Mouse (Mus musculus) stomach, embryonic 14.5 days (tissue): ENCODE measurements around the gene Dnm2. TPM values are rescaled to one million over a fixed set of nuclear protein-coding genes. Genes with fewer than 3 reads are reported as not detected.

ENCODE experiments used
- ATAC-seq: fragments of 200-750 bp; cut with Nextera tagmentation; 2 replicates; pipeline ENCODE4 v1.8.0; 2017; ENCODE audit warnings: low read depth, moderate TSS enrichment; ENCODE audit not compliant: insufficient number of reproducible peaks, insufficient read depth, low FRiP score
- H3K27ac ChIP-seq: fragments of 300-500 bp; sonication (generic); 2 replicates; pipeline ENCODE4 v1.5.1; 2014; ENCODE audit warnings: mild to moderate bottlenecking, low read length, moderate library complexity, mixed read lengths
- H3K27me3 ChIP-seq: fragments of 300-500 bp; sonication (generic); 2 replicates; pipeline ENCODE4 v1.6.1; 2014; ENCODE audit warnings: low read length, control low read depth, mixed read lengths; ENCODE audit not compliant: control insufficient read depth, insufficient read depth
- H3K36me3 ChIP-seq: fragments of 300-500 bp; sonication (generic); 2 replicates; pipeline ENCODE4 v1.6.1; 2014; ENCODE audit warnings: mild to moderate bottlenecking, control low read depth, low read length, moderate library complexity, mixed read lengths; ENCODE audit not compliant: control insufficient read depth, insufficient read depth
- H3K4me1 ChIP-seq: fragments of 300-500 bp; sonication (generic); 2 replicates; pipeline ENCODE4 v1.6.1; 2014; ENCODE audit warnings: low read length, control low read depth, mixed read lengths; ENCODE audit not compliant: control insufficient read depth, insufficient read depth
- H3K4me2 ChIP-seq: fragments of 300-500 bp; sonication (generic); replicated peaks from 2 replicates; pipeline ENCODE4 v1.6.1; 2014; ENCODE audit warnings: low read depth, low read length, control low read depth
- H3K4me3 ChIP-seq: fragments of 300-500 bp; sonication (generic); 2 replicates; pipeline ENCODE4 v1.5.1; 2014; ENCODE audit warnings: low read depth, low read length, control low read depth
- H3K9ac ChIP-seq: fragments of 300-500 bp; sonication (generic); replicated peaks from 2 replicates; pipeline ENCODE4 v1.6.1; 2014; ENCODE audit warnings: low read depth, mild to moderate bottlenecking, control low read depth, low read length, moderate library complexity, mixed read lengths
- H3K9me3 ChIP-seq: fragments of 300-500 bp; sonication (generic); 2 replicates; pipeline ENCODE4 v1.6.1; 2016; ENCODE audit warnings: low read depth, low read length, control low read depth; ENCODE audit not compliant: control insufficient read depth
- WGBS: fragments of 180-500 bp; shearing (Covaris S2); extraction: QIAGEN DNeasy Blood & Tissue Kit; methylation state at CpG from one replicate; pipeline ENCODE4 v1.1.7; 2014; 5-methylcytosine and 5-hydroxymethylcytosine counted together
- polyA plus RNA-seq: library from polyadenylated mRNA; unstranded; fragments of >200 nt; fragmentation: Nextera tagmentation; extraction: Ambion mirVana; gene quantifications from 2 replicates; pipeline ENCODE4 v1.2.1, GENCODE M21; 2014

The Dnm2 gene
- polyA plus RNA-seq, 1 experiment from 2014 or later: 61.6 TPM

DNA sequence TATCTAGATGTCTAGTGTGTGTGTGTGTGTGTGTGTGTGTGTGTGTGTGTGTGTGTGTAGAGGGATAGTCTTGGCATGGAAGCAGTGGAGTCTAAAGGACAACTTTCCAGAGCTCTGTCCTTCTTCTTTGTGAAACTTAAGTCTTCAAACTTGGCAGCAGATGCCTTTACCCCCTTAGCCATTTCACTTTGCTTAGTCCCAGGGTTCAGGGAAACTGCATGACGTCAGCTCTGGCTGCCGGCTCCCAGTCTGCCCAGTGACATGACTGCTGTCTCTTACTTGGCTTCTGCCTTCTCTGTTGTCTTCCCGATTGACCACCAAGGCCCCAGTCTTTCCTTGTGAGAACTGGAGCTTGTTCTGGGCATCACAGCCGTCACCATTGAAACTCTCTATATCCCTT is 29.8 kb downstream of the Dnm2 start:
- H3K9me3 ChIP-seq: no peaks in the 10 kb centered on the region
- H3K9ac ChIP-seq: no peak overlapping the region
- no peak overlapping the region for H3K4me2 ChIP-seq
- 83% methylated on average over 4 of the region's 4 CpGs for WGBS
- H3K27me3 ChIP-seq: no peaks in the 10 kb centered on the region
- no peaks in the 10 kb centered on the region for H3K36me3 ChIP-seq
- ATAC-seq: no peak
- no peak overlapping the region for H3K4me3 ChIP-seq
- H3K27ac ChIP-seq: no peak overlapping the region
- peaks cover 6% of the 10 kb centered on the region for H3K4me1 ChIP-seq

DNA sequence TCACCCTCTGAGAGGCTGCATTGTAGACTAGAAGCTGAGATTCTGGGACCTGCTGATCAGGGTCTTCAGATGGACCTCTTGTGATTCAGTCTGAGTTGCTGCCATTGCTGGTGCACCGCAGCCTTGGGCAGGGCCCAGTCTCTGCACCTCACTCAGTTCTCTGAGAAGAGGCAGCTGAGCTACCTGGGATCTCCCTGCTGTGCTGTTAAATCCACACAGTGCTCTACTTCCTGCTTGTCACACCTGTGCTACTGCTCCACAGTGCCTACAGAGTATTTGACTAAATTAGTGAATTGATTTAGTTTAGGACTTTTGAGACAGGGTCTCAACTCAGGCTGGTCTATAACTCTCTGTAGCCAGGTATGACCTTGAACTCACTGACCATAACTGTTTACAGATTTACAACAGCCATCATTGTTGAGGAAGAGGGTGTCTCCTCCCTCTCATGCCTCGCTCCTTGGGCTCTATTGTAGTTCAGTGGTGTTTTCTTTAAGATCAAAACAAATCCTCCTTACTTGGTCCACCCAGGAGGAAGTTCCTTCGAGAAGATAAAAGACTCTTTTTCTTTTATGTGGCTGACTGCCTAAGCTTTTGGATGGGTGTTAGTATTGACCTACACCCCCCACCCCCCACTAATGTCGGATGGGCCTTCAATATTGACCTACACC is 30.5 kb downstream of the Dnm2 start:
- 58% methylated on average over 4 of the region's 4 CpGs for WGBS
- no peak overlapping the region for H3K4me3 ChIP-seq
- H3K36me3 ChIP-seq: no peaks in the 10 kb centered on the region
- H3K4me2 ChIP-seq: no peak overlapping the region
- H3K27me3 ChIP-seq: no peaks in the 10 kb centered on the region
- H3K4me1 ChIP-seq: peaks cover 6% of the 10 kb centered on the region
- no peak for ATAC-seq
- H3K27ac ChIP-seq: no peak overlapping the region
- H3K9me3 ChIP-seq: no peaks in the 10 kb centered on the region
- no peak overlapping the region for H3K9ac ChIP-seq

DNA sequence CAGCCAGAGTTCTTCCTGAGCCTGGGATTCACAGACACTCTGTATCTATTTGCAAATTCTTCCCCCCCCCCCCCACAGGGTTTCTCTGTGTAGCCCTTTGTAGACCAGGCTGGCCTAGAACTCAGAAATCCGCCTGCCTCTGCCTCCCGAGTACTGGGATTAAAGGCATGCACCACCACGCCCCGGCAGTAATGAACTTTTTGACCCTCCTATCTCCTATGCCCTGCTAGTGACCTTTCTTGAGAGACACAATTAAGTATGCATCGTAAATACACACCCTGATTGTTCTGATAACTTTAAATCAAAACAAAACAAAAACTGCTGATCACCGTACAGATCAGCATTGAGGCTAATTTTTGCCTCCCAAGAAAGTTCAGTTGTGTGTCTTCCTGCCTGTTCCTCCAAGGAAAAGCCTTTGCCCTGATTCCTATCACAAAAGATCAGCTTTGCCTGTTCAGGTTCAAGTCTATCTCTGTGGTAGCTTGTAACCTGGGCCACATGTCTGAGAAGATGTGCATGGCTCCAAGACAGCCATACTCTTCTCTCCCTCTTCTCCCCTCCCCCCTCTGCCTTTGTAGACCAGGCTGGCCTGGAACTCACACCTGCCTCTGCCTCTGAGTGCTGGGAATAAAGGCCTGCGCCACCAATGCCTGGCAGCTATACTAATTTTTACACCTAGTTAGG is 31.7 kb downstream of the Dnm2 start:
- no peak for ATAC-seq
- H3K36me3 ChIP-seq: no peaks in the 10 kb centered on the region
- WGBS: 90% methylated on average over 7 of the region's 7 CpGs

DNA sequence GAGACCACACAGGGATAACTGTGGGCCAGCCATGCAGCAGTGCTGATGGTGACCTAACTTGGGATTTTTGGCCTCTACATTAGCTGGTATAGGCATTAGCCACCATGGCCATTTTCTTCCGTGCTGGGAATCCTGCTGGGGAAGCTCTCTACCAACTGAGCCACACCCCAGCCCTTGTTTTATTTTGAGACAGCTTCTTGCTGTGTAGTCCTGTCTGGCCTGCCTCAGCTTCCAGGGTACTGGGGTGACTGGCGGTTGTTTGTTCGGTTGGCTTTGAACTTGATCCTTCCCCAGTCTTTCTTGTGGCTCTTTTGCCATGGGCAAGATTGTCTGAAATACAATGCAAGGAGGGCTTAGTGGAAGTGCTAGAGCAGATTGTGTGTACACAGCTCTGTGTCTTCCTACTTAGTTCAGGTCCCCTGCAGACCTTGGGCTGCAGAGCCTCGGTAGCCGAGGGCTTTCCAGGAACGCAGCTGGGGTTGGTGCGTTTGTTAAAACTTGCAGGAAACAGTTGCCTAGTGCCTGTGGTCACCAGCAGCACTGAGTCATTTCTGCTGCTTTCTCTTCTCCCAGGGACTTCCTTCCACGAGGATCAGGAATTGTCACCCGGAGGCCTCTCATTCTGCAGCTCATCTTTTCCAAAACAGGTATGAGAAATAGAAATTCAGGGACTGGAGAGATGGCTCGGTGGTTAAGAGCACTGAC is 32.4 kb downstream of the Dnm2 start:
- H3K9me3 ChIP-seq: no peaks in the 10 kb centered on the region
- no peak overlapping the region for H3K27ac ChIP-seq
- H3K4me3 ChIP-seq: no peak overlapping the region
- H3K4me1 ChIP-seq: no peaks in the 10 kb centered on the region
- WGBS: 82% methylated on average over 10 of the region's 10 CpGs
- no peaks in the 10 kb centered on the region for H3K36me3 ChIP-seq
- no peak overlapping the region for H3K9ac ChIP-seq
- H3K27me3 ChIP-seq: no peaks in the 10 kb centered on the region
- H3K4me2 ChIP-seq: no peak overlapping the region
- no peak for ATAC-seq

More for the DNA sequence above, 31.7 kb downstream of the Dnm2 start:
- H3K9me3 ChIP-seq: no peaks in the 10 kb centered on the region
- H3K4me2 ChIP-seq: no peak overlapping the region
- no peaks in the 10 kb centered on the region for H3K27me3 ChIP-seq
- no peak overlapping the region for H3K4me3 ChIP-seq
- H3K4me1 ChIP-seq: peaks cover 4% of the 10 kb centered on the region
- H3K27ac ChIP-seq: no peak overlapping the region
- no peak overlapping the region for H3K9ac ChIP-seq

DNA sequence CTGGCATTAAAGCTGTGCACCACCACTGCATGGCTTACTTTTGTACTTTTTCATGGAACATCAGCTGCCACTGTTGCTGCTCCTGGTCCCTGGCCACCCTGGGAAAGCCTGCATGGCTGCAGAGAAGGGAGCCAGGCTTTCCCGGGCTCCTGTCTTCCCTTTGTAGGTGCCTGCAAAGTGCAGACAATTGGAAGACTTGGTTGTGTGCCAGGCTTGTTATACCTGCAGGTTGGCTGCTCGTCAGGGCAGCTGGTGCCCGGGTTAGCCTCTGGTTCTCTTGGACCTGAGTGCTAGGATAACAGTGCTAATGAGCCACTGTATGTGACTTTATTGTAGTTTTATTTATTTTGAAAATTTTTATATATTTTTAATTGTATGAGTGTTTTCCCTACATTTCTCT is 34.1 kb downstream of the Dnm2 start:
- no peak for ATAC-seq
- 91% methylated on average over 3 of the region's 3 CpGs for WGBS
- Histone ChIP-seq H3K4me2 (no peak overlapping the region), H3K9ac (no peak overlapping the region), H3K4me3 (no peak overlapping the region), H3K9me3 (no peaks in the 10 kb centered on the region), H3K36me3 (no peaks in the 10 kb centered on the region), H3K27ac (no peak overlapping the region), H3K27me3 (no peaks in the 10 kb centered on the region), H3K4me1 (peaks cover 8% of the 10 kb centered on the region; the same call in 1 of the 2 replicates)

DNA sequence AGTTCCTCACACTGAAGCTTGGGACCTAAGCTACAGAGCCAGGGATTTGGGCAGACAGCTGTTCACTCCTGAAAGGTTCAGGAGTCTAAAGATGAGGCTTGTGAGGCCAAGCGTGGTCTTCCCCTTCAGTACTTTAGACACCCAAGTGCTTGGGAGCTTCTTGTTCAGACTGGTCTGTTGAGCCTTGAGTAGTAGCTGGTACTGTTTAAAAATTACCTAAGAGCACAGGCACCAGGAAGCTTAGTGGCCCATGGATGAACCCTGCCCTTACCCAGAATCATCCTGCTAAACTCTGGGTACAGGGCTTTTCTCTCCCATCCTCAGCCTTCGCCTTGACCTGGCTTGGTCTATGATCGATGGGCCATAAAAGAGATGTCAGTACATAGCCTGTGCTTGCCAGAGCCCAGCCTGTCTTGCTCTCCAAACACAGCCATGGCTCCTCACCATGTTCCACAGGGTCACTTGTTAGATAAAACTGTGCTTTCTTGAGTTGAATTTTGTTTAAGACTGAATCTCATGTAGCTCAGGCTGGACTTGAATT is 35.8 kb downstream of the Dnm2 start:
- H3K4me2 ChIP-seq: no peak overlapping the region
- no peak overlapping the region for H3K9ac ChIP-seq
- no peaks in the 10 kb centered on the region for H3K36me3 ChIP-seq
- H3K27me3 ChIP-seq: no peaks in the 10 kb centered on the region
- no peak overlapping the region for H3K4me3 ChIP-seq
- peaks cover 8% of the 10 kb centered on the region; the same call in 1 of the 2 replicates for H3K4me1 ChIP-seq
- no peak for ATAC-seq
- 97% methylated on average over 3 of the region's 3 CpGs for WGBS
- H3K27ac ChIP-seq: no peak overlapping the region
- H3K9me3 ChIP-seq: no peaks in the 10 kb centered on the region

DNA sequence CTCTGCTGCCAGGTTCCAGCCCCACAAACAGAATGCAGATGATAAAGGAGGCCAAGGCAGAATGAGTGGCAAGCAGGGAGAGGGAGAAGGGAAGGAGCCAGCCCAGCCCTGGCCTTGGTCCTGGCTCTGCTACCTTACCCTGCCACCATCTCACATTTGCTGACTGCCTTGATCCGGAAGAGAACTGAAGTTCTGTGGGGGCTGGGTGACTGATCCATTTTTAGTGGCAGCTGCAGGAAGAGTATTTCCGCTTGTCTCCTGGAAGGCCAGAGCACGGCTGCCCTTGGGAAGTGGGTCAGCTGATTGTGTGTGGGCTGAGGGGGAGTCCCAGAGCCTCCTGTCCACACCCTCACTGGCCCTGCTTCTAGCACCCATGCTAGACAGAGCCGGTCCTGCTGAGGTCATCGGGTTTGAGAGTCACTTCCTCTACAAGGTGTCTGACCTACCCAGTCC is 38.5 kb downstream of the Dnm2 start:
- Histone ChIP-seq H3K4me1 (peaks cover 8% of the 10 kb centered on the region; the same call in 1 of the 2 replicates), H3K36me3 (peaks cover 12% of the 10 kb centered on the region), H3K27ac (no peak overlapping the region), H3K27me3 (no peaks in the 10 kb centered on the region), H3K4me2 (no peak overlapping the region), H3K9me3 (no peaks in the 10 kb centered on the region), H3K9ac (no peak overlapping the region), H3K4me3 (no peak overlapping the region)
- 48% methylated on average over 5 of the region's 5 CpGs for WGBS
- ATAC-seq: peak; percentile 60; the same call in 1 of the 2 replicates

DNA sequence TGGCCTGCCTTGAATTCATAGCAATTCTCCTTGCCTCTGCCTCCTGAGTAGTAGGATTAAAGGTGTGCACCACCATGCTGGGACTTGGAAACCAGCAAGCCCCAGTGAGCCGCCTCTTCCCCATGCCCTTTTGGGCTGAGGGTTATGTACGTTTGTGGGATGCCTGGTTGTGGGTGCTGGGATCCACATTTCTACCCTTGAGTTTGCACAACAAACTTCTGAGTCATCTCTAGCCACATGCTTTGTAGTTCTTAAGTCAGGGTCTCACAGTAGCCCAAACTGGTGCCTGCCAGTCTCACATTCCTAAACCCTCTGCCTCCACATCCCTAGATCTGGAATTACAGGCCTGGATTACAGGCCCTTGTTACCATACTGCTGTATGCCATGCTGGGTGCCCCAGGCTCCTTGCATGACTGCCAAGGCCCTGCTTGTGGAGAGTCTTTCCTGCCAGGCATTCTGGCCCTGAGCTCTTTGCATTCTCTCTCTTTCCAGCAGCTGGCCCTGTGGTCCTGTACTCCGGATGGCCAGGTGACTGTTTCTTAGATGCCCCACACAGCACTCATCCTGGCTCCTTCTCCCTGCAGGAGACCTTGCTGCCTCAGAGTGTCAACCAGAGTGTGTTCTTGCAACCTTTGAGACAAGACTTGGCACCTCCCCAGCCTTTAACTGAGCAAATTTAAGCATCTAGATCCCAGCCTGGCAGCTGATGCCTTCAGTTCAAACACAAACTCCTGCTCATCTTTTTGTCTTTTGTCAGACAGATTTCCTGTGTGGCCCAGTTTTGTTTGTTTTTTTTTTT is 39.3 kb downstream of the Dnm2 start:
- Histone ChIP-seq H3K9ac (no peak overlapping the region), H3K4me1 (peaks cover 8% of the 10 kb centered on the region; the same call in 1 of the 2 replicates), H3K4me2 (no peak overlapping the region), H3K9me3 (no peaks in the 10 kb centered on the region), H3K4me3 (no peak overlapping the region), H3K36me3 (peaks cover 15% of the 10 kb centered on the region), H3K27me3 (no peaks in the 10 kb centered on the region), H3K27ac (no peak overlapping the region)
- ATAC-seq: no peak
- 85% methylated on average over 3 of the region's 3 CpGs for WGBS
